23 mouse cellular contexts compared by ENCODE assay signal in the genomic region with DNA sequence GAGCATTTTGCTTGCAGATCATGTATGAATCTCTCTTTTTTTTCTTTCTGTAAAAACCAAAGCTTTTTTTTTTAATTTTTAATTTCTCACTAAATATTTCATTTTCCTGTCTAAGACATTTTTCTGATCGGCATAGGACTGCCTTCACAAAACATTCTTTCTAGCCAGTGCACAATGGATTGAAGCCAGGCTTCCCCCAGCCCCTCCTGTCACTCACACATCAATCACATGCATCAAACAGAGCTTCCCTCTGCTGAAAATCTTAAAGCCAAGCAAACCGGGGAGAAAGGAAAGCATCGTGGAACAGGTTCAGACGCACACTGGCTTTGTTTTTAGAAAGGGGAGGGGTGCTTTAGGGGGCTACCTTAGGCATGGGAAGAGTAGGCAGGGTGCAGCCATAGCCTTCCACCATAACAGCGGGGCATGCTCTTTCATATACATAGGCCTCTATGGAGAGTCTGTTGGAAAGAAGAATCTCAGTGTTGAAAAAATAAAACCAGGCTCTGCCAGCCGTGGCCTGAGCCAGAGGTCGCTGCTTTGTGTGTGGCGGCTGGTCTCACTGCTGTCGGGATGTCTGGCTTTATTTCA.
DNase-seq lines count a peak whose midpoint lies in the region; ATAC-seq and TF ChIP-seq lines count a peak whose summit lies in the region.
"Had no signal": no experiment of that assay in that cellular context is flagged by ENCODE, and none has a peak within 500 bp of the region (broad histone marks: within the 10 kb centered on the region; RNA-seq: fewer than 3 reads in every experiment).

No protein-coding gene starts in this region.

- 67% methylated on average over 9 of the region's 9 CpGs for WGBS in forebrain, embryonic 11.5 days
- 61% methylated on average over 9 of the region's 9 CpGs for WGBS in forebrain, embryonic 12.5 days
- 42% methylated on average over 9 of the region's 9 CpGs for WGBS in intestine, embryonic 14.5 days
- 61% methylated on average over 9 of the region's 9 CpGs for WGBS in intestine, postnatal 0 days
- 54% methylated on average over 9 of the region's 9 CpGs for WGBS in midbrain, embryonic 13.5 days
- WGBS in midbrain, postnatal 0 days = 43% methylated on average over 9 of the region's 9 CpGs

- no peak overlapping the region for H3K27ac ChIP-seq in forebrain, embryonic 11.5 days (ENCODE audit: low read depth, low read length)
- H3K27ac ChIP-seq in forebrain, embryonic 12.5 days = no peak overlapping the region
- peak overlapping the region; percentile 22; the same call in 1 of the 2 replicates for H3K27ac ChIP-seq in intestine, embryonic 14.5 days (ENCODE audit: low read depth)
- no peak overlapping the region for H3K27ac ChIP-seq in intestine, postnatal 0 days (ENCODE audit: low read depth, low read length)
- H3K27ac ChIP-seq in midbrain, embryonic 13.5 days = peak overlapping the region; percentile 19; the same call in 1 of the 2 replicates
- no peak overlapping the region for H3K27ac ChIP-seq in midbrain, postnatal 0 days (ENCODE audit: low read depth, low read length)
- H3K27ac ChIP-seq: heart, embryonic 15.5 days; hindbrain, embryonic 15.5 days; liver, embryonic 12.5 days; neural tube, embryonic 13.5 days; stomach, embryonic 15.5 days had no signal

- no peak overlapping the region for H3K4me2 ChIP-seq in forebrain, embryonic 11.5 days (ENCODE audit: low read depth, low read length, severe bottlenecking)
- H3K4me2 ChIP-seq in forebrain, embryonic 12.5 days = no peak overlapping the region
- H3K4me2 ChIP-seq in intestine, embryonic 14.5 days (ENCODE audit: low read length) = no peak overlapping the region
- no peak overlapping the region for H3K4me2 ChIP-seq in intestine, postnatal 0 days (replicated peaks; ENCODE audit: low read depth)
- H3K4me2 ChIP-seq in midbrain, embryonic 13.5 days (replicated peaks) = no peak overlapping the region
- no peak overlapping the region for H3K4me2 ChIP-seq in midbrain, postnatal 0 days (ENCODE audit: low read depth, low read length, poor library complexity, severe bottlenecking)
- H3K4me2 ChIP-seq: heart, embryonic 15.5 days; hindbrain, embryonic 15.5 days; liver, embryonic 12.5 days; neural tube, embryonic 13.5 days; stomach, embryonic 15.5 days had no signal

- ATAC-seq in forebrain, embryonic 11.5 days (replicated peaks; ENCODE audit: low FRiP score) = no peak
- no peak for ATAC-seq in forebrain, embryonic 12.5 days (ENCODE audit: low FRiP score)
- ATAC-seq in intestine, embryonic 14.5 days (replicated peaks; ENCODE audit: low FRiP score, low TSS enrichment, low read depth) = no peak
- ATAC-seq in intestine, postnatal 0 days = no peak
- ATAC-seq in midbrain, embryonic 13.5 days = peak; percentile 62; the same call in 1 of the 2 replicates
- no peak for ATAC-seq in midbrain, postnatal 0 days (ENCODE audit: low FRiP score)
- ATAC-seq: inflammation-experienced regulatory T-cells, adult 6 months; liver, embryonic 12.5 days had no signal

- TF ChIP-seq CTCF in intestine, postnatal 0 days (IDR thresholded peaks at IDR 0.05; ENCODE audit: low read depth) = no peak
- TF ChIP-seq CTCF in midbrain, postnatal 0 days (IDR thresholded peaks at IDR 0.05) = no peak

- H3K4me3 ChIP-seq in forebrain, embryonic 11.5 days (ENCODE audit: low read depth, low read length) = no peak overlapping the region
- no peak overlapping the region for H3K4me3 ChIP-seq in forebrain, embryonic 12.5 days (replicated peaks)
- no peak overlapping the region for H3K4me3 ChIP-seq in intestine, embryonic 14.5 days (ENCODE audit: low read depth, low read length)
- no peak overlapping the region for H3K4me3 ChIP-seq in intestine, postnatal 0 days (ENCODE audit: low read depth, low read length)
- H3K4me3 ChIP-seq in midbrain, embryonic 13.5 days (replicated peaks) = no peak overlapping the region
- H3K4me3 ChIP-seq in midbrain, postnatal 0 days (ENCODE audit: low read depth, low read length) = no peak overlapping the region
- H3K4me3 ChIP-seq: heart, embryonic 15.5 days; hindbrain, embryonic 15.5 days; liver, embryonic 12.5 days; neural tube, embryonic 13.5 days; stomach, embryonic 15.5 days had no signal

- H3K4me1 ChIP-seq in forebrain, embryonic 11.5 days (replicated peaks; ENCODE audit: control insufficient read depth, insufficient read depth, low read length) = no peaks in the 10 kb centered on the region
- H3K4me1 ChIP-seq in forebrain, embryonic 12.5 days = peaks cover 4% of the 10 kb centered on the region; the same call in 1 of the 2 replicates
- peaks cover 18% of the 10 kb centered on the region for H3K4me1 ChIP-seq in intestine, embryonic 14.5 days (replicated peaks; ENCODE audit: control insufficient read depth, insufficient read depth, low read length)
- H3K4me1 ChIP-seq in intestine, postnatal 0 days (replicated peaks; ENCODE audit: control insufficient read depth, insufficient read depth, low read length) = no peaks in the 10 kb centered on the region
- no peaks in the 10 kb centered on the region for H3K4me1 ChIP-seq in midbrain, embryonic 13.5 days (replicated peaks)
- no peaks in the 10 kb centered on the region for H3K4me1 ChIP-seq in midbrain, postnatal 0 days (ENCODE audit: insufficient read depth, low read length)
- H3K4me1 ChIP-seq: liver, embryonic 12.5 days had no signal

- no peaks in the 10 kb centered on the region for H3K36me3 ChIP-seq in forebrain, embryonic 11.5 days (ENCODE audit: control insufficient read depth, insufficient read depth, low read length)
- no peaks in the 10 kb centered on the region for H3K36me3 ChIP-seq in forebrain, embryonic 12.5 days (replicated peaks)
- H3K36me3 ChIP-seq in intestine, embryonic 14.5 days (ENCODE audit: control insufficient read depth, insufficient read depth, low read length) = no peaks in the 10 kb centered on the region
- no peaks in the 10 kb centered on the region for H3K36me3 ChIP-seq in intestine, postnatal 0 days (ENCODE audit: control insufficient read depth, insufficient read depth)
- no peaks in the 10 kb centered on the region for H3K36me3 ChIP-seq in midbrain, embryonic 13.5 days
- no peaks in the 10 kb centered on the region for H3K36me3 ChIP-seq in midbrain, postnatal 0 days (ENCODE audit: insufficient read depth, low read length)
- H3K36me3 ChIP-seq: heart, embryonic 15.5 days; hindbrain, embryonic 15.5 days; liver, embryonic 12.5 days; neural tube, embryonic 13.5 days; stomach, embryonic 15.5 days had no signal

- no peaks in the 10 kb centered on the region for H3K9me3 ChIP-seq in forebrain, embryonic 11.5 days (ENCODE audit: control insufficient read depth, low read length)
- no peaks in the 10 kb centered on the region for H3K9me3 ChIP-seq in forebrain, embryonic 12.5 days
- H3K9me3 ChIP-seq in intestine, embryonic 14.5 days (ENCODE audit: control insufficient read depth, low read length) = no peaks in the 10 kb centered on the region
- no peaks in the 10 kb centered on the region for H3K9me3 ChIP-seq in intestine, postnatal 0 days (ENCODE audit: control insufficient read depth)
- H3K9me3 ChIP-seq in midbrain, embryonic 13.5 days = no peaks in the 10 kb centered on the region
- H3K9me3 ChIP-seq in midbrain, postnatal 0 days (ENCODE audit: low read length) = no peaks in the 10 kb centered on the region
- H3K9me3 ChIP-seq: heart, embryonic 15.5 days; hindbrain, embryonic 15.5 days; liver, embryonic 12.5 days; neural tube, embryonic 13.5 days; stomach, embryonic 15.5 days had no signal

- no peak overlapping the region for H3K9ac ChIP-seq in forebrain, embryonic 11.5 days (ENCODE audit: low read length)
- H3K9ac ChIP-seq in forebrain, embryonic 12.5 days = no peak overlapping the region
- no peak overlapping the region for H3K9ac ChIP-seq in intestine, embryonic 14.5 days (ENCODE audit: low read length)
- H3K9ac ChIP-seq in intestine, postnatal 0 days (ENCODE audit: low read depth, low read length) = no peak overlapping the region
- no peak overlapping the region for H3K9ac ChIP-seq in midbrain, embryonic 13.5 days (replicated peaks)
- H3K9ac ChIP-seq in midbrain, postnatal 0 days (replicated peaks; ENCODE audit: low read length, poor library complexity, severe bottlenecking) = no peak overlapping the region
- H3K9ac ChIP-seq: heart, embryonic 15.5 days; hindbrain, embryonic 15.5 days; liver, embryonic 12.5 days; neural tube, embryonic 13.5 days; stomach, embryonic 15.5 days had no signal

- H3K27me3 ChIP-seq in forebrain, embryonic 11.5 days (ENCODE audit: control insufficient read depth, insufficient read depth, low read length) = no peaks in the 10 kb centered on the region
- H3K27me3 ChIP-seq in forebrain, embryonic 12.5 days = no peaks in the 10 kb centered on the region
- H3K27me3 ChIP-seq in intestine, embryonic 14.5 days (replicated peaks; ENCODE audit: control insufficient read depth, insufficient read depth, low read length) = no peaks in the 10 kb centered on the region
- no peaks in the 10 kb centered on the region for H3K27me3 ChIP-seq in intestine, postnatal 0 days (replicated peaks; ENCODE audit: control insufficient read depth, insufficient read depth, low read length)
- no peaks in the 10 kb centered on the region for H3K27me3 ChIP-seq in midbrain, embryonic 13.5 days
- no peaks in the 10 kb centered on the region for H3K27me3 ChIP-seq in midbrain, postnatal 0 days (ENCODE audit: insufficient read depth, low read length)
- H3K27me3 ChIP-seq: CH12.LX; heart, embryonic 15.5 days; hindbrain, embryonic 15.5 days; liver, embryonic 12.5 days; neural tube, embryonic 13.5 days; stomach, embryonic 15.5 days had no signal

- peak; percentile 20 for DNase-seq in forebrain, embryonic 11.5 days (ENCODE audit: low spot score)
- no peak for DNase-seq in intestine, embryonic 14.5 days (ENCODE audit: low spot score)
- no peak for DNase-seq in midbrain, postnatal 0 days (ENCODE audit: low spot score)
- no peak for DNase-seq in Muller cell, postnatal 12 days (ENCODE audit: inconsistent ontology term)
- no peak for DNase-seq in retina, postnatal 1 day
- DNase-seq: adrenal gland, adult 8-10 months; cerebellum, adult 9-10 months; cerebellum, postnatal 36 days; kidney, adult 2 months; layer of hippocampus, postnatal 36 days; left cerebral cortex, postnatal 4 days; lung, postnatal 36 days; right cerebral cortex, postnatal 14 days had no signal

Comparison
In these comparisons a context has a peak if more than half of its experiments do, and no peak if none do; other contexts are left out.
1. H3K27ac ChIP-seq: peak in intestine, embryonic 14.5 days (single experiment) and midbrain, embryonic 13.5 days (single experiment); none in forebrain, embryonic 11.5 days (single experiment), forebrain, embryonic 12.5 days (single experiment), intestine, postnatal 0 days (single experiment) and midbrain, postnatal 0 days (single experiment).